Mouse (Mus musculus): Measurements from ENCODE around the gene Gm7324.

The Gm7324 gene

DNA sequence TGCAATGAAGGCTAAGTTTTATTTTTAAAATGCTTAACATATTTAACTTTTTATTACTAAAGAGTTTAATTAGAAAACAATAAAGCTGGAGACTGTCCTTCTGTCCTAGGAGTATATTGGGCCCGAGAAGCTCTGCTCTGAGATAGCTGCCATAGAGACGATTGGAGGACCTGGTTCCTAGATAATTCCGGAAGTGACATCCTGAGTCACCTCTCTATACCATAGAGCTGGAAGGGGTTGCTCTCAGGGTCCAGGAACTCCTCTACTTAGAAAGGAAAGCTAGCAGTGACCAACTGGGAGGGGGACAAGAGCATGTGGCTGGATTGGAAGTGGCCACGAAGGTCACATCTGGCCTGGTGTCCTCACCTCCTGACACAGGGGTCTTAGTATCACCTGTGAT lies at the start of gene Gm7324:
Gene Gm7324 (plus strand): TSS at position 208 of the 400 bp plus-strand sequence.
- 87% methylated on average over 4 of the region's 4 CpGs for WGBS

DNA sequence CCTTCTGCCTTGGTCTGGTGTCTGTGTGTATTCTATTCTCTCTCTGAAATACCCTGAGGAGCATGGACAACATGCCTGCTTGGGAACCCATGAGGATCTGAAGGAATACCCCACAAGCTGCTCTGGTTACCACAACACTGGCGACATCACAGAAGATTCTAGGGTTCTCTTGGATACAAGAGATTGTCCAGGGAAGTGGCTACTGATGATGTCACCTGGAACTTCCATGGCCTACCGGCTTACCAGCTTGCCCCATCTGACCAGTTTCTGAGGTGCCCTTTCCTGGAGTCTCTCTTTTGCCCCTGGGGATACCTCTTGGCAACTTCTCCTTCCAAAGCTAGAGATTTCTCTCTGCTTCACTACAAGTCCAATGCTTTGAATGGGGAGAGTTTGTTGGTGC lies 20.5 kb upstream of the Gm7324 start, which contains the start of gene Gm8165:
Gene Gm8165 (minus strand): TSS at position 101 of the 400 bp plus-strand sequence.
- WGBS: 62% methylated on average over 1 of the region's 2 CpGs

DNA sequence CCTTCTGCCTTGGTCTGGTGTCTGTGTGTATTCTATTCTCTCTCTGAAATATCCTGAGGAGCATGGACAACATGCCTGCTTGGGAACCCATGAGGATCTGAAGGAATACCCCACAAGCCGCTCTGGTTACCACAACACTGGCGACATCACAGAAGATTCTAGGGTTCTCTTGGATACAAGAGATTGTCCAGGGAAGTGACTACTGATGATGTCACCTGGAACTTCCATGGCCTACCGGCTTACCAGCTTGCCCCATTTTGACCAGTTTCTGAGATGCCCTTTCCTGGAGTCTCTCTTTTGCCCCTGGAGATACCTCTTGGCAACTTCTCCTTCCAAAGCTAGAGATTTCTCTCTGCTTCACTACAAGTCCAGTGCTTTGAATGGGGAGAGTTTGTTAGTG lies 29.8 kb downstream of the Gm7324 start, which contains the start of gene Gm16506:
Gene Gm16506 (minus strand): TSS at position 101 of the 400 bp plus-strand sequence.
- WGBS: 97% methylated on average over 3 of the region's 3 CpGs

DNA sequence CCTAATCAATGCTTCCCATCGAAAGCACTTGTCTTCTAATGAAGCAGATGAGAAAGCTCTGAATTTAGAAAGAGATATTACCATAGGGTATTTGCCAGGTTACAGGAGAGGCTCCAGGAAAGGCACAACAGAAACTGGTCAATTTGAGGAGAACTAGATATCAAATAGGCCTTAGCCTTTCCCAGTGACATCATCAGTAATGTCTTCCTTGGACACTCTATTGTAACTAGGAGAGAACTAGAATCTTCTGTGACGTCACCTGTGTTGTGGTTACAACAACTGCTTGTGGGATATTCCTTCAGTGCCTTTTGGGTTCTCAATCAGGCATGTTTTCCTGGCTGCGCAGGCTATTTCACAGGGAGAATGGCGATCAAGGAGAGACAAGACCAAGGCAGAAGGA lies 49.9 kb downstream of the Gm7324 start, which contains the start of gene Gm6526:
Gene Gm6526 (plus strand): TSS at position 301 of the 400 bp plus-strand sequence.
- WGBS: 82% methylated on average over 4 of the region's 4 CpGs

All from cerebral cortex, adult 2 months (tissue).